Mouse (Mus musculus) embryonic facial prominence, embryonic 14.5 days (tissue): ENCODE measurements around the gene Flot1. TPM values are rescaled to one million over a fixed set of nuclear protein-coding genes. Genes with fewer than 3 reads are reported as not detected.

Experiments used
- ATAC-seq: fragments of 200-750 bp; cut with Nextera tagmentation; 2 replicates; pipeline ENCODE4 v1.8.0; 2017; ENCODE audit warnings: low read depth, moderate number of reproducible peaks, moderate TSS enrichment
- DNase-seq: peaks from one replicate; pipeline ENCODE4 v3.0.0-alpha.2; 2015; ENCODE audit warnings: low spot score
- H3K27ac ChIP-seq: fragments of 300-500 bp; sonication (generic); replicated peaks from 2 replicates; pipeline ENCODE4 v1.5.1; 2014; ENCODE audit warnings: low read depth, mild to moderate bottlenecking, low read length, moderate library complexity
- H3K27me3 ChIP-seq: fragments of 300-500 bp; sonication (generic); replicated peaks from 2 replicates; pipeline ENCODE4 v1.6.1; 2014; ENCODE audit warnings: low read length; ENCODE audit not compliant: control insufficient read depth, insufficient read depth
- H3K36me3 ChIP-seq: fragments of 300-500 bp; sonication (generic); 2 replicates; pipeline ENCODE4 v1.6.1; 2014; ENCODE audit warnings: low read length, mixed read lengths; ENCODE audit not compliant: control insufficient read depth, insufficient read depth
- H3K4me1 ChIP-seq: fragments of 300-500 bp; sonication (generic); 2 replicates; pipeline ENCODE4 v1.6.1; 2014; ENCODE audit warnings: antibody characterized with exemption, low read length; ENCODE audit not compliant: control insufficient read depth, insufficient read depth
- H3K4me2 ChIP-seq: fragments of 300-500 bp; sonication (generic); 2 replicates; pipeline ENCODE4 v1.6.1; 2014; ENCODE audit warnings: low read depth, mild to moderate bottlenecking, low read length, moderate library complexity, mixed read lengths
- H3K4me3 ChIP-seq: fragments of 300-500 bp; sonication (generic); 2 replicates; pipeline ENCODE4 v1.5.1; 2014; ENCODE audit warnings: low read depth, mild to moderate bottlenecking, low read length
- H3K9ac ChIP-seq: fragments of 300-500 bp; sonication (generic); 2 replicates; pipeline ENCODE4 v1.6.1; 2014; ENCODE audit warnings: low read depth, mild to moderate bottlenecking, low read length, moderate library complexity, mixed read lengths
- H3K9me3 ChIP-seq: fragments of 300-500 bp; sonication (generic); 2 replicates; pipeline ENCODE4 v1.6.1; 2016; ENCODE audit warnings: low read length; ENCODE audit not compliant: control insufficient read depth
- WGBS: fragments of 180-500 bp; shearing (Covaris S2); extraction: QIAGEN DNeasy Blood & Tissue Kit; methylation state at CpG from one replicate; pipeline ENCODE4 v1.1.7; 2014; 5-methylcytosine and 5-hydroxymethylcytosine counted together
- polyA plus RNA-seq: library from polyadenylated mRNA; unstranded; fragments of >200 nt; fragmentation: Nextera tagmentation; extraction: Ambion mirVana; gene quantifications from 2 replicates; pipeline ENCODE4 v1.2.1, GENCODE M21; 2014

Gene Flot1
- polyA plus RNA-seq, 1 experiment from 2014 or later = 49.0 TPM

GRCm38 (mm10) chr17:35861198-35861857, 38.3 kb downstream of the Flot1 start, which contains the start of gene Nrm:
Gene Nrm (plus strand): TSS chr17:35861318.
- Histone ChIP-seq H3K4me1 (peaks cover 17% of the 10 kb centered on the region; the same call in 1 of the 2 replicates), H3K27me3 (no peaks in the 10 kb centered on the region), H3K4me2 (peak within 1 kb of the TSS; percentile 70), H3K27ac (peak within 1 kb of the TSS; percentile 93), H3K4me3 (peak within 1 kb of the TSS; percentile 75), H3K36me3 (peaks cover 20% of the 10 kb centered on the region), H3K9me3 (no peaks in the 10 kb centered on the region), H3K9ac (peak within 1 kb of the TSS; percentile 81)
- WGBS = under 1% methylated on average over 44 of the region's 47 CpGs
- peak; percentile 97 for DNase-seq
- peak; percentile 92 for ATAC-seq

GRCm38 (mm10) chr17:35864832-35865353, 41.9 kb downstream of the Flot1 start:
- WGBS = 20% methylated on average over 10 of the region's 10 CpGs
- Histone ChIP-seq H3K27me3 (no peaks in the 10 kb centered on the region), H3K36me3 (0 out of 2 replicates have a peak, but pooled peaks cover 3% of the 10 kb centered on the region), H3K9me3 (no peaks in the 10 kb centered on the region), H3K9ac (peak overlapping the region; percentile 70), H3K4me1 (peaks cover 40% of the 10 kb centered on the region), H3K4me3 (peak overlapping the region; percentile 57), H3K4me2 (peak overlapping the region; percentile 96), H3K27ac (peak overlapping the region; percentile 97)
- DNase-seq = no peak
- no peak for ATAC-seq

- peaks cover 40% of the 10 kb centered on the region for H3K4me1 ChIP-seq
- no peaks in the 10 kb centered on the region for H3K9me3 ChIP-seq
- peak within 1 kb of the TSS; percentile 57 for H3K4me3 ChIP-seq
- peak within 1 kb of the TSS; percentile 70 for H3K9ac ChIP-seq
- peak; percentile 74 for ATAC-seq
- H3K36me3 ChIP-seq = peaks cover 8% of the 10 kb centered on the region; the same call in 1 of the 2 replicates
- peak; percentile 94 for DNase-seq
- peak within 1 kb of the TSS; percentile 96 for H3K4me2 ChIP-seq
- no peaks in the 10 kb centered on the region for H3K27me3 ChIP-seq
- 0% methylated on average over 33 of the region's 48 CpGs for WGBS
- H3K27ac ChIP-seq = peak within 1 kb of the TSS; percentile 97
Observed at GRCm38 (mm10) chr17:35865481-35866280, 42.7 kb downstream of the Flot1 start, which contains the start of gene Ppp1r18. Gene Ppp1r18 (plus strand): TSS chr17:35865593.

GRCm38 (mm10) chr17:35866281-35866831, 43.3 kb downstream of the Flot1 start:
- Histone ChIP-seq H3K4me3 (peak overlapping the region; percentile 57), H3K4me1 (peaks cover 41% of the 10 kb centered on the region)

GRCm38 (mm10) chr17:35866911-35867890, 44.2 kb downstream of the Flot1 start:
- H3K4me2 ChIP-seq = peak overlapping the region; percentile 96
- H3K27me3 ChIP-seq = no peaks in the 10 kb centered on the region
- H3K9ac ChIP-seq = peak overlapping the region; percentile 70
- 8% methylated on average over 26 of the region's 26 CpGs for WGBS
- H3K4me1 ChIP-seq = peaks cover 38% of the 10 kb centered on the region
- H3K27ac ChIP-seq = peak overlapping the region; percentile 97
- H3K4me3 ChIP-seq = peak overlapping the region; percentile 57
- ATAC-seq (no peak), DNase-seq (peak; percentile 32)
- peaks cover 16% of the 10 kb centered on the region for H3K36me3 ChIP-seq
- peaks cover 6% of the 10 kb centered on the region; the same call in 1 of the 2 replicates for H3K9me3 ChIP-seq

More at GRCm38 (mm10) chr17:35866281-35866831, 43.3 kb downstream of the Flot1 start:
- Histone ChIP-seq H3K9ac (peak overlapping the region; percentile 70), H3K4me2 (peak overlapping the region; percentile 96), H3K27me3 (no peaks in the 10 kb centered on the region), H3K27ac (peak overlapping the region; percentile 97), H3K36me3 (peaks cover 13% of the 10 kb centered on the region), H3K9me3 (peaks cover 5% of the 10 kb centered on the region; the same call in 1 of the 2 replicates)
- ATAC-seq (peak; percentile 44), DNase-seq (peak; percentile 83)
- WGBS = under 1% methylated on average over 30 of the region's 38 CpGs

GRCm38 (mm10) chr17:35868165-35868820, 45.3 kb downstream of the Flot1 start:
- peaks cover 6% of the 10 kb centered on the region; the same call in 1 of the 2 replicates for H3K9me3 ChIP-seq
- 22% methylated on average over 15 of the region's 17 CpGs for WGBS
- no peaks in the 10 kb centered on the region for H3K27me3 ChIP-seq
- H3K4me1 ChIP-seq = peaks cover 38% of the 10 kb centered on the region
- peak overlapping the region; percentile 96 for H3K4me2 ChIP-seq
- H3K4me3 ChIP-seq = peak overlapping the region; percentile 57
- H3K27ac ChIP-seq = peak overlapping the region; percentile 73; the same call in 1 of the 2 replicates
- peak overlapping the region; percentile 70 for H3K9ac ChIP-seq
- peaks cover 22% of the 10 kb centered on the region for H3K36me3 ChIP-seq
- no peak for ATAC-seq
- DNase-seq = peak; percentile 21

GRCm38 (mm10) chr17:35868961-35869345, 45.9 kb downstream of the Flot1 start:
- Histone ChIP-seq H3K4me1 (peaks cover 38% of the 10 kb centered on the region), H3K9ac (peak overlapping the region; percentile 70)

More at GRCm38 (mm10) chr17:35868961-35869345, 45.9 kb downstream of the Flot1 start:
- DNase-seq = no peak
- ATAC-seq = no peak
- Histone ChIP-seq H3K27ac (peak overlapping the region; percentile 73), H3K4me2 (peak overlapping the region; percentile 96), H3K36me3 (peaks cover 27% of the 10 kb centered on the region), H3K9me3 (peaks cover 6% of the 10 kb centered on the region; the same call in 1 of the 2 replicates), H3K4me3 (peak overlapping the region; percentile 57), H3K27me3 (no peaks in the 10 kb centered on the region)
- 2% methylated on average over 7 of the region's 7 CpGs for WGBS
